Mouse (Mus musculus): ENCODE measurements around the gene Alox8.
A peak's percentile ranks its signal among the peaks of the same experiment; 100 is the strongest.

Alox8 gene

GRCm38 (mm10) chr11:69197743-69198142 lies at the start of gene Alox8:
Gene Alox8, minus strand, starts transcription at chr11:69197843.
- DNase-seq = peak in 1 of 2 experiments; percentile 11

- DNase-seq = no peak
These were observed 48.0 kb upstream of the Alox8 start for GRCm38 (mm10) chr11:69245643-69246042.

- DNase-seq = peak; percentile 52 to 68
These were observed 47.3 kb upstream of the Alox8 start for GRCm38 (mm10) chr11:69244911-69245310.

GRCm38 (mm10) chr11:69236926-69237260 lies 39.2 kb upstream of the Alox8 start, which contains the start of gene Gucy2e:
Gene Gucy2e, minus strand, starts transcription at chr11:69237036.
- DNase-seq = no peak

GRCm38 (mm10) chr11:69236061-69236925 lies 38.6 kb upstream of the Alox8 start:
- no peak for DNase-seq

- DNase-seq = peak; percentile 78 to 86
These were observed 37.8 kb upstream of the Alox8 start for GRCm38 (mm10) chr11:69235285-69236060.

GRCm38 (mm10) chr11:69233141-69233540 lies 35.5 kb upstream of the Alox8 start:
- DNase-seq = no peak

- no peak for DNase-seq
These were observed 32.8 kb upstream of the Alox8 start for GRCm38 (mm10) chr11:69230420-69230819.

GRCm38 (mm10) chr11:69225715-69226114 lies 28.1 kb upstream of the Alox8 start:
- DNase-seq = no peak

- no peak for DNase-seq
These were observed 25.5 kb upstream of the Alox8 start for GRCm38 (mm10) chr11:69223101-69223500.

- DNase-seq = no peak
These were observed 23.4 kb upstream of the Alox8 start for GRCm38 (mm10) chr11:69221070-69221469.

- no peak for DNase-seq
These were observed 21.0 kb upstream of the Alox8 start for GRCm38 (mm10) chr11:69218661-69219060.

GRCm38 (mm10) chr11:69217411-69217810 lies 19.8 kb upstream of the Alox8 start:
- DNase-seq = no peak

- DNase-seq = peak; percentile 65 to 74
These were observed 13.8 kb upstream of the Alox8 start for GRCm38 (mm10) chr11:69211431-69211830.

- DNase-seq = no peak
These were observed 5.0 kb upstream of the Alox8 start for GRCm38 (mm10) chr11:69202469-69203230.

- DNase-seq = no peak
These were observed 2.6 kb upstream of the Alox8 start for GRCm38 (mm10) chr11:69200231-69200630.

- no peak for DNase-seq
These were observed 1.6 kb upstream of the Alox8 start for GRCm38 (mm10) chr11:69199251-69199650.

GRCm38 (mm10) chr11:69197194-69197593 lies 449 bp downstream of the Alox8 start:
- DNase-seq = peak in 1 of 2 experiments; percentile 12

- DNase-seq = peak; percentile 52 to 59
These were observed 877 bp downstream of the Alox8 start for GRCm38 (mm10) chr11:69196766-69197165.

GRCm38 (mm10) chr11:69192840-69193239 lies 4.8 kb downstream of the Alox8 start:
- peak; percentile 50 to 52 for DNase-seq

GRCm38 (mm10) chr11:69185936-69186335 lies 11.7 kb downstream of the Alox8 start:
- DNase-seq = no peak

GRCm38 (mm10) chr11:69185031-69185430 lies 12.6 kb downstream of the Alox8 start:
- no peak for DNase-seq

GRCm38 (mm10) chr11:69180120-69180519 lies 17.5 kb downstream of the Alox8 start:
- no peak for DNase-seq

Data from cerebellum, postnatal 36 days (tissue).